Mouse (Mus musculus) embryonic facial prominence, embryonic 13.5 days (tissue): Measurements from ENCODE around the gene Ext2. TPM values are rescaled to one million over a fixed set of nuclear protein-coding genes. Genes with fewer than 3 reads are reported as not detected.

Source experiments
- ATAC-seq: fragments of 200-750 bp; cut with Nextera tagmentation; 2 replicates; pipeline ENCODE4 v1.8.0; 2017; ENCODE audit warnings: low read depth; ENCODE audit not compliant: insufficient number of reproducible peaks, insufficient read depth, low FRiP score, low TSS enrichment
- H3K27ac ChIP-seq: fragments of 300-500 bp; sonication (generic); 2 replicates; pipeline ENCODE4 v1.5.1; 2015; ENCODE audit warnings: moderate library complexity, mild to moderate bottlenecking, inconsistent platforms
- H3K27me3 ChIP-seq: fragments of 300-500 bp; sonication (generic); 2 replicates; pipeline ENCODE4 v1.6.1; 2015; ENCODE audit warnings: mild to moderate bottlenecking, inconsistent platforms
- H3K36me3 ChIP-seq: fragments of 300-500 bp; sonication (generic); 2 replicates; pipeline ENCODE4 v1.6.1; 2015; ENCODE audit warnings: mild to moderate bottlenecking, inconsistent platforms
- H3K4me1 ChIP-seq: fragments of 300-500 bp; sonication (generic); 2 replicates; pipeline ENCODE4 v1.6.1; 2015; ENCODE audit warnings: inconsistent platforms
- H3K4me2 ChIP-seq: fragments of 300-500 bp; sonication (generic); 2 replicates; pipeline ENCODE4 v1.6.1; 2015; ENCODE audit warnings: moderate library complexity, mild to moderate bottlenecking, inconsistent platforms
- H3K4me3 ChIP-seq: fragments of 300-500 bp; sonication (generic); 2 replicates; pipeline ENCODE4 v1.5.1; 2015; ENCODE audit warnings: mild to moderate bottlenecking, inconsistent platforms
- H3K9ac ChIP-seq: fragments of 300-500 bp; sonication (generic); 2 replicates; pipeline ENCODE4 v1.6.1; 2015; ENCODE audit warnings: mild to moderate bottlenecking, inconsistent platforms
- H3K9me3 ChIP-seq: fragments of 300-500 bp; sonication (generic); 2 replicates; pipeline ENCODE4 v1.6.1; 2016; ENCODE audit warnings: inconsistent platforms
- WGBS: fragments of 180-500 bp; shearing (Covaris S2); methylation state at CpG from one replicate; pipeline ENCODE4 v1.1.7; 2015; ENCODE audit warnings: mixed read lengths; 5-methylcytosine and 5-hydroxymethylcytosine counted together
- polyA plus RNA-seq: library from polyadenylated mRNA; unstranded; fragments of >200 nt; fragmentation: Nextera tagmentation; extraction: Ambion mirVana; gene quantifications from 2 replicates; pipeline ENCODE4 v1.2.1, GENCODE M21; 2015

Gene Ext2
- polyA plus RNA-seq, 1 experiment from 2014 or later = 103 TPM

DNA sequence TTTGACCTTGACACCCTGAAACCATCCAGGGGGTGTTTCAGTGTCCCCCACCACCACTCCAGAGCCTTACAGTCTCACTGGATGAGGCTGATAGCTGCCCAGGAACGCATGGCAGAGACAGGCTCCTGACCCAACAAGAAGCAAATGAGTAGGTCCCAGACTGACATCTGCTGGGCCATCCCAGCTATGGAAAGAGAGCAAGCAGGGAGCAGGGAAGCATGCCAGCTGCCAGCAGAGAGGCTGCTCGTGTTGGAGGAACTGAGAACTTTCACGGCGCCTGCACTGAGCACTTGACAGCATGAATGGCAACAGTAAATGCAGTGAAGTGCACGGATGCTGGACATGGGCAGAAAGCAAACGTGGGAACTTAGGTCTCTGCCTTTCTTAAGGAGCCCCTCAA, 17.7 kb upstream of the Ext2 start:
- ATAC-seq = no peak
- H3K27me3 ChIP-seq = no peaks in the 10 kb centered on the region
- peaks cover 86% of the 10 kb centered on the region for H3K36me3 ChIP-seq
- H3K27ac ChIP-seq = no peak overlapping the region
- H3K9me3 ChIP-seq = peaks cover 4% of the 10 kb centered on the region; the same call in 1 of the 2 replicates
- no peak overlapping the region for H3K4me3 ChIP-seq
- no peak overlapping the region for H3K4me2 ChIP-seq
- 85% methylated on average over 6 of the region's 6 CpGs for WGBS
- H3K9ac ChIP-seq = no peak overlapping the region
- H3K4me1 ChIP-seq = no peaks in the 10 kb centered on the region

DNA sequence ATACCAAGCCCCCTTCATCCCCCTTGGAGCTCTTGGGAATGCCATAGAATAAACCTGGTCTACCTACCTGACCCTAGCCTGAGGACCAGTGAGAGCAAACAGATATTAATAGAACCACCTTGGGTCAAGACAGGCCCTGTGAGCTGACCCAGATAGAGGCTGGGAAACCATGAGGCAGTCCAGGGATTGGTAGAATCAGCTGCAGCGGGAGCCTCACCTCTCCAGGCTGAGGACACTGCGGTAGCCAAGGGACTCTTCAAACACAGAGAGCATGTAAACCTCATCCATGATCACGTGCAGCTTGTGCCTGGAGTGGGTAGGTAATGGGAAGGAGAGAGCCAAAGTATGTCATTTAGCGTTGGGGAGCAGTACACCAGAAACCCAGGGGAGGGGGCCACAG, 16.6 kb upstream of the Ext2 start:
- no peak overlapping the region for H3K9ac ChIP-seq
- no peaks in the 10 kb centered on the region for H3K27me3 ChIP-seq
- no peak for ATAC-seq
- no peak overlapping the region for H3K4me2 ChIP-seq
- no peak overlapping the region for H3K4me3 ChIP-seq
- H3K27ac ChIP-seq = no peak overlapping the region
- no peaks in the 10 kb centered on the region for H3K4me1 ChIP-seq
- H3K36me3 ChIP-seq = peaks cover 86% of the 10 kb centered on the region
- WGBS = 91% methylated on average over 4 of the region's 4 CpGs
- peaks cover 4% of the 10 kb centered on the region; the same call in 1 of the 2 replicates for H3K9me3 ChIP-seq

DNA sequence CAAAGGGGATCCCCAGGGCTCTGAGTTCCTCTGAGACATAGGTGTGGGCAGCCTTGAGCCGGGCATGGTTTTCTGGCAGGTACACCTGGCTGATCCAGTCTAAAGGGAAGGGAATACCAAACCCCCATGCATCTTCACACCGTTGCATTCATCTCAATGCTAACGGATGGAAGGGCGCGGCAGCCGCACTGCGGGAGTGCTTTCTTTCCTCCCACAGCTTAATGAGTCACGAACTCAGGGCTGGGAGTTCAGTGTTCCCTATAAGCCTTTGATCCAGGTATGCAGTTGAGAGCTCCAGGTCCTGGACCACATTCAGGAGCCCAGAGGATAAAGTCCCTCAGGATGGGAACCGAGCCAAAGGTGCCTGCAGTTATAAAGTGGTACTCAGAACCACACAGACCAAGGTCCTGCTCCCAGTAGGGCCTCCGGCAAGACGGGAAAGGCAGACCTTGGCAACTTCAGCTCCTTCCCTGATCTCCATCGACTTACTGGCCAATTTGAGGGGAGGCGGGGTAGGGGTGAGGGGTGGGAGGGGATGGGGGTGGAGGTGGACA, 13.9 kb upstream of the Ext2 start:
- peaks cover 4% of the 10 kb centered on the region; the same call in 1 of the 2 replicates for H3K9me3 ChIP-seq
- no peak overlapping the region for H3K4me2 ChIP-seq
- no peaks in the 10 kb centered on the region for H3K4me1 ChIP-seq
- H3K9ac ChIP-seq = no peak overlapping the region
- no peaks in the 10 kb centered on the region for H3K27me3 ChIP-seq
- H3K36me3 ChIP-seq = peaks cover 63% of the 10 kb centered on the region
- ATAC-seq = no peak
- 78% methylated on average over 13 of the region's 13 CpGs for WGBS
- H3K27ac ChIP-seq = no peak overlapping the region
- H3K4me3 ChIP-seq = no peak overlapping the region

DNA sequence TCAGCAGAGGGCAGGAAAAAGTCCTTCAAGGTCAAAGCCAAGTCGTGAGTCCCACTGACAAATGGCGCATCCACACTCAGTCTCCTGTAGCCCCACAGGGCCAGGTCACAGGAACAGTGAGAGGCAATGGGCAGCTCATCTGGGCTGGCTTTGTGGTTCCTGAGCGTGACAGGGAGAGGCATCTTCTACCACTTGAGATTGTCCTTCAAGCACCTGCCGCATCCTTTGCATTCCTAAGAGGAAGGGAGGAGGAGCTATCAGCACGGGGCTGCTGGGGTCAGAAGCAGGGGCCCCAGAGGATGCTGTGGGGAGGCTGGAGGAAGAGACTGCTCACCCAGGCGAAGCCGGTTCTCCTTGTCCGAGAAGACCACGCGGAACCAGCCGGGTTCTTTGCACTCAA, 13.2 kb upstream of the Ext2 start:
- H3K27me3 ChIP-seq = no peaks in the 10 kb centered on the region
- no peak for ATAC-seq
- no peak overlapping the region for H3K27ac ChIP-seq
- H3K9me3 ChIP-seq = peaks cover 2% of the 10 kb centered on the region; the same call in 1 of the 2 replicates
- no peak overlapping the region for H3K9ac ChIP-seq
- no peak overlapping the region for H3K4me2 ChIP-seq
- H3K4me1 ChIP-seq = no peaks in the 10 kb centered on the region
- WGBS = 79% methylated on average over 11 of the region's 11 CpGs
- H3K4me3 ChIP-seq = no peak overlapping the region
- peaks cover 56% of the 10 kb centered on the region for H3K36me3 ChIP-seq

DNA sequence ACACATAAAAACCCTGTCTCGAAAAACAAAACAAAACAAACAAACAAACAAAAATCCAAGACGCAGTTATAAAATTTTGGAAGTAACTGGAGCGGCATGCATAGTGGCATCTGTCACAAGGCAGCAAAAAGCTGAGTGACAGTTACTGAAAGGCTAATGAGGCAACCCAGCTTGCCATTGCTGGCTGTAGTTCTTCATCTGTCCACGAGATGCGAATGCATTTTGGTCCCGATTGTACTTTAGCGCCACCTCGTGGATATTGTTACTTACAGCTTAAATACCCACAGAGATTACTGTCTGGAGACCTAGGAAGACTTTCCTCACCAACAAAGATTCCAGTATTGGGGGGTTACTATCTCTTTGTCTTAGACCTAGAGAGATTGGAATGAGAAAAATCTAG, 1.2 kb upstream of the Ext2 start:
- H3K9ac ChIP-seq = no peak overlapping the region
- H3K27ac ChIP-seq = no peak overlapping the region
- no peaks in the 10 kb centered on the region for H3K9me3 ChIP-seq
- 17% methylated on average over 8 of the region's 8 CpGs for WGBS
- ATAC-seq = no peak
- H3K4me1 ChIP-seq = peaks cover 17% of the 10 kb centered on the region
- H3K4me2 ChIP-seq = no peak overlapping the region
- H3K36me3 ChIP-seq = peaks cover 10% of the 10 kb centered on the region
- no peak overlapping the region for H3K4me3 ChIP-seq
- H3K27me3 ChIP-seq = no peaks in the 10 kb centered on the region

DNA sequence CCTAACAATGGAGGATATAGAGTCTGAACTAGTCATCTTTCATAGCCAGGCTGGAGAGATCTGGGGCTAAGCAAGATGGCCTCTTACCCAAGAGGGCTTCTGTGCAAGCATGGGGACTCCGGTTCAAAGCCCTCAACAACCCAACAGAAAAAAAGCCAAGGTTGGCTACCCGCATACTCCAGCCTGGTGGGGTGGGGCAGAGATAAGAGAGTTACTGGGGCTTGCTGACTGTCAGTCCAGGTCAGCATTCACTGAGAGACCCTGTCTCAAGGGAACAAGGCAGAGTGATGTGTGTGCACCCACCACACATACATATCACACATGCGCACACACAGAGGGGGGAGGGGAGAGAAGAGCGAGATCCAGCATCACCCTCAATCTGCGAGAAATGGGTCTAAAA, 4.6 kb downstream of the Ext2 start:
- no peak overlapping the region for H3K27ac ChIP-seq
- peaks cover 17% of the 10 kb centered on the region for H3K4me1 ChIP-seq
- no peaks in the 10 kb centered on the region for H3K9me3 ChIP-seq
- H3K9ac ChIP-seq = no peak overlapping the region
- H3K36me3 ChIP-seq = peaks cover 19% of the 10 kb centered on the region
- H3K4me2 ChIP-seq = no peak overlapping the region
- whole genome bisulfite sequencing = 95% methylated on average over 5 of the region's 5 CpGs
- ATAC-seq = no peak
- H3K4me3 ChIP-seq = no peak overlapping the region
- no peaks in the 10 kb centered on the region for H3K27me3 ChIP-seq

DNA sequence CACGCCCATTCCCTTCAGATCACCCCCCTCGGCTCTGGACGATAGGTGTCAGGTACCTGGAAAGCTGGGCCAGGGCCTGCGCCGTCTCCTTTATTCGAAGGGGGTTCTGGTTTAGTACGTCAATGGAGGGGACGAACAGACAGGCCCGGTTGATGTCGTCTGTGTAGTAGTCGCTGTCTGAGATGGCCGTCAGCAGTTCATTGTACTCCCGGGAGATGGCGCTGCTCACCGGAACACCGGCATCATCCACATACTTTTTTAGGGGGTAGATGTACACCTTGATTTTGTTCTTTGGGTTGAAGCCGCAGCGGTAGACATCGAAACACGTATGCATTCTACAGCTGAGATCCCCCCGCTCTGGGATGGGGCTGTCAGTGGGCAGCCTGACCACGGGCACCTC, 9.0 kb downstream of the Ext2 start:
- Histone ChIP-seq H3K4me1 (no peaks in the 10 kb centered on the region), H3K36me3 (peaks cover 51% of the 10 kb centered on the region), H3K27me3 (no peaks in the 10 kb centered on the region), H3K27ac (no peak overlapping the region), H3K9ac (no peak overlapping the region), H3K4me3 (no peak overlapping the region), H3K9me3 (no peaks in the 10 kb centered on the region), H3K4me2 (no peak overlapping the region)
- 91% methylated on average over 22 of the region's 22 CpGs for WGBS
- no peak for ATAC-seq

DNA sequence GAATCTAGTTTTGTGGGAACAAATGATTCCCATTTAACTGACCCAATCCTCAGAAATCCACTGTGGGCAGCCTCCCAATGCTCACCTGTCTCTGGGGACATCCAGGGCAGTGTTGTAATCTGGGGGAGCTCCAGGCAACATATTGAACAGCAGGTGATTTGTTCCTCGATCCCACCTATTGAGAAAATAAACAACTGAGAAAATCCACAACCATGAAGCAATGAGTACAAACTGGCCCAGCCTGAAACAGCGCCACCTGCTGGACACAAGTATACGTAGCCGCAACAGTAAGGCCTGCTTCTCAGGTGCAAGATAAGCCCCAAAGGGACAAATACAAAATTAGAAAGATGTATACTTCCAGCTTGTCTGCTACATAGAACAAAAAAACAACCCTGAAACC, 10.6 kb downstream of the Ext2 start:
- Histone ChIP-seq H3K36me3 (peaks cover 60% of the 10 kb centered on the region), H3K4me3 (no peak overlapping the region), H3K4me1 (peaks cover 8% of the 10 kb centered on the region), H3K9ac (no peak overlapping the region), H3K27me3 (no peaks in the 10 kb centered on the region), H3K27ac (no peak overlapping the region), H3K9me3 (no peaks in the 10 kb centered on the region), H3K4me2 (no peak overlapping the region)
- WGBS = 38% methylated on average over 4 of the region's 4 CpGs
- no peak for ATAC-seq

DNA sequence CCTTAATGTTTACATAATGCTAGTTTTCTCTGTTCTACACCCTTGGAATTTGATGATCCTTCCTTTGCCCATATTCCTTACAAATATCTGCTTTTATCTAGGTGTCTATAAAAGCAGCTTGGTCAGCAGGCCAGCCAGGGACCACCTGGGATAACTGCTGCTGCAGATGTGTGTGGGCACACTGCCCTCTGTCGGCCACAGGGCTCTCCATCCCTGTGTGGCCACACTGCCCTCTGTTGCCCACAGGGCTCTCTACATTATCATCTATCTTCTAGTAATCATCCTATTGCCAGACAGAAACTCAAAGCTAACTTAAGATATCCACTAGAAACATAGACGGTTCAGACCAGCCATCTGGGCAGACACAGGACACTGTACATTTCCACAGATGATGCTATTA, 12.4 kb downstream of the Ext2 start:
- Histone ChIP-seq H3K4me3 (no peak overlapping the region), H3K9ac (no peak overlapping the region), H3K4me1 (peaks cover 8% of the 10 kb centered on the region), H3K27ac (no peak overlapping the region), H3K4me2 (no peak overlapping the region), H3K27me3 (no peaks in the 10 kb centered on the region), H3K9me3 (no peaks in the 10 kb centered on the region), H3K36me3 (peaks cover 78% of the 10 kb centered on the region)
- WGBS = 7% methylated on average over 2 of the region's 2 CpGs
- no peak for ATAC-seq

DNA sequence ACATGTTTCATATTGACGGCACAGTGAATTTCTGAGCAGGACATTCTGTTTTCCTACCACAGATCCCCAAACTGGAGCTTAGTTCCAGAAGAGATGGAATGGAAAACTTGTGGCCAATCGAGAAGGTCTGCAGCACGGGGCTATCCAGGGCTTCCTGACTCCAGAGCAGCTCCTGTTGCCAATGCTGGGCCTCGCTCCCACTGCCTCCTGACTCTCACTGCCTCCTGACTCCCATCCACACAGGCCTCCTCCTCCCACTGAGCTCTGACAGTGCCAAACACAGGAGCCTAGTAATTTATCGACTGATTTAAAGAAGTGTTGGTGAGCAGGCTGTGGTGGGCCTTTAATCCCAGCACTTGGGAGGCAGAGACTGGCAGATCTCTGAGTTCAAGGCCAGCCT, 14.3 kb downstream of the Ext2 start:
- Histone ChIP-seq H3K27me3 (no peaks in the 10 kb centered on the region), H3K27ac (no peak overlapping the region), H3K4me1 (peaks cover 8% of the 10 kb centered on the region), H3K4me2 (no peak overlapping the region), H3K4me3 (no peak overlapping the region), H3K9me3 (no peaks in the 10 kb centered on the region), H3K9ac (no peak overlapping the region), H3K36me3 (peaks cover 88% of the 10 kb centered on the region)
- WGBS = 68% methylated on average over 5 of the region's 5 CpGs
- no peak for ATAC-seq

DNA sequence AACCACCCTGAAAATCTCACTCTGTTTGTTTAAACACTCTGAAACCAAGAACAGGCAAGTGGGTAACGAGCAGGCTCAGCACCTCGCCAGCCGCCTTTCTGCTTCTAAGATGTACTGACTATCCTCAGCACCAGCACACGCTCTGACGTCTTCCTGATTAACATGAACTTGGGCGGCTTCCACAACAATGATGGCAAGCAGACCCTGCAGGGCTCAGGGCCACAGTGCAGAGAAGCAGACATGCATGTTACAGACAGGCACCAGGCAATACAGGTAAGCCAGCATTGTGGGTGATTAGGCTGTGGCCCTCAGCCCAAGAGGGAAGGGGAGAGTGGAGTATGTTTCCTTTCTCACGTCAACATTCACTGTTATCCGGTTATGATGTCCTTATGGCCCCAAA, 14.9 kb downstream of the Ext2 start:
- H3K9ac ChIP-seq = no peak overlapping the region
- no peak overlapping the region for H3K27ac ChIP-seq
- H3K9me3 ChIP-seq = no peaks in the 10 kb centered on the region
- ATAC-seq = no peak
- H3K4me3 ChIP-seq = no peak overlapping the region
- peaks cover 88% of the 10 kb centered on the region for H3K36me3 ChIP-seq
- H3K4me2 ChIP-seq = no peak overlapping the region
- WGBS = 73% methylated on average over 8 of the region's 8 CpGs
- peaks cover 8% of the 10 kb centered on the region for H3K4me1 ChIP-seq
- H3K27me3 ChIP-seq = no peaks in the 10 kb centered on the region

DNA sequence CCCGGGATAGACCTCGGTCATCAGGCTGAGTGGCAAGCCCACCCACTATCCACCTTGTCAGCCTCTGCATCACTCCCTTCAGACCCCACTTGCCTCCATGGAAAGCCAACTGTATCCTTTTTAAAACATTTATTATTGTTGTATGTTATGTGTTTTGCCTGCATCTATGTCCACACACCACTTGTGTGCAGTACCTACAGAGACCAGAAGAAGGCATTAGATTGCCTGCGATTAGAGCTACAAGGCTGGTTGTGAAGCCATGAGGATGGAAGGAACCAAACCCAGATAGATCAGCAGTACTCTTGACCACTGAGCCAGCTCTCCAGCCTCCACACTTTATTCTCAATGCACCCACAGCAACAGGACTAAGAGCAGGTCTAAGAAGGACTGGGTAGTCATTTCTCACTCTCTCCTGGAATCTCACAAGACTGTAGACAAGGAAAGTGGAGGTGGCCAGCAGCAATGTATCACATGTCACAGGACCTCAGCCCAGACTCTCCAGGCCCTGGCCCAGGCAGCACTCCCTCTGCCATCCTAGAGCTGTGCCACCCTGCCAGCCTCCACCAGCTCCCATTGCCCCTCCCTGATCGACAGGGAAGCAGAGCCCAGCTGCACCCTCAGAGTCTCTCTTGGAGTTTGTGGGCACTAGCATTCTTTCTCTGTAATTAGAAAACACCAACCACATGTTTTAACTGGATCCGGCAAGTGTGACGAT, 15.7 kb downstream of the Ext2 start:
- Histone ChIP-seq H3K4me3 (no peak overlapping the region), H3K36me3 (peaks cover 89% of the 10 kb centered on the region), H3K9ac (no peak overlapping the region), H3K4me2 (no peak overlapping the region), H3K27ac (no peak overlapping the region; the same call in 1 of the 2 replicates), H3K4me1 (peaks cover 8% of the 10 kb centered on the region), H3K27me3 (no peaks in the 10 kb centered on the region), H3K9me3 (no peaks in the 10 kb centered on the region)
- ATAC-seq = no peak
- 80% methylated on average over 6 of the region's 6 CpGs for WGBS
